Mouse (Mus musculus): Measurements from ENCODE around the gene Gm10031.

- TF ChIP-seq TCF12 (IDR thresholded peaks at IDR 0.05; ENCODE audit: insufficient read depth, poor library complexity, severe bottlenecking) (no peak), POLR2A (IDR thresholded peaks at IDR 0.05; ENCODE audit: insufficient read length, low read depth) (no peak), POLR2AphosphoS2 (IDR thresholded peaks at IDR 0.05; ENCODE audit: insufficient read length, low read depth) (no peak), USF1 (IDR thresholded peaks at IDR 0.05; ENCODE audit: low read depth) (no peak)
Measured at GRCm38 (mm10) chr1:156495025-156495424, 28.8 kb upstream of the Gm10031 start.

Data from myocyte (in vitro differentiated cells).